Mouse (Mus musculus) limb, embryonic 11.5 days (tissue): ENCODE measurements around the gene Ndufs7. TPM values are rescaled to one million over a fixed set of nuclear protein-coding genes. Genes with fewer than 3 reads are reported as not detected.

Experiments used
- ATAC-seq: fragments of 200-750 bp; cut with Nextera tagmentation; 2 replicates; pipeline ENCODE4 v1.8.0; 2017; ENCODE audit warnings: low read depth; ENCODE audit not compliant: insufficient number of reproducible peaks, low FRiP score, low TSS enrichment
- DNase-seq: peaks from one replicate; pipeline ENCODE4 v3.0.0-alpha.2; 2015; ENCODE audit warnings: low spot score
- H3K27ac ChIP-seq: fragments of 300-500 bp; sonication (generic); replicated peaks from 2 replicates; pipeline ENCODE4 v1.5.1; 2014; ENCODE audit warnings: low read depth, mild to moderate bottlenecking, low read length
- H3K27me3 ChIP-seq: fragments of 300-500 bp; sonication (generic); 2 replicates; pipeline ENCODE4 v1.6.1; 2014; ENCODE audit warnings: mild to moderate bottlenecking, low read length, mixed read lengths; ENCODE audit not compliant: control insufficient read depth, insufficient read depth
- H3K36me3 ChIP-seq: fragments of 300-500 bp; sonication (generic); 2 replicates; pipeline ENCODE4 v1.6.1; 2014; ENCODE audit warnings: mild to moderate bottlenecking, low read length, moderate library complexity, mixed read lengths; ENCODE audit not compliant: control insufficient read depth, insufficient read depth
- H3K4me1 ChIP-seq: fragments of 300-500 bp; sonication (generic); 2 replicates; pipeline ENCODE4 v1.6.1; 2014; ENCODE audit warnings: low read length, mixed read lengths; ENCODE audit not compliant: control insufficient read depth, insufficient read depth
- H3K4me2 ChIP-seq: fragments of 300-500 bp; sonication (generic); 2 replicates; pipeline ENCODE4 v1.6.1; 2014; ENCODE audit warnings: low read depth, mild to moderate bottlenecking, moderate library complexity; ENCODE audit not compliant: severe bottlenecking
- H3K4me3 ChIP-seq: fragments of 300-500 bp; sonication (generic); 2 replicates; pipeline ENCODE4 v1.5.1; 2014; ENCODE audit warnings: low read depth, low read length
- H3K9ac ChIP-seq: fragments of 300-500 bp; sonication (generic); 2 replicates; pipeline ENCODE4 v1.6.1; 2014; ENCODE audit warnings: mild to moderate bottlenecking, low read length
- H3K9me3 ChIP-seq: fragments of 300-500 bp; sonication (generic); 2 replicates; pipeline ENCODE4 v1.6.1; 2016; ENCODE audit warnings: low read length; ENCODE audit not compliant: control insufficient read depth
- WGBS: fragments of 180-500 bp; shearing (Covaris S2); extraction: QIAGEN DNeasy Blood & Tissue Kit; methylation state at CpG from one replicate; pipeline ENCODE4 v1.1.7; 2014; 5-methylcytosine and 5-hydroxymethylcytosine counted together
- polyA plus RNA-seq: library from polyadenylated mRNA; unstranded; fragments of >200 nt; fragmentation: Nextera tagmentation; extraction: Ambion mirVana; gene quantifications from 2 replicates; pipeline ENCODE4 v1.2.1, GENCODE M21; 2014

The Ndufs7 gene
- polyA plus RNA-seq, 1 experiment from 2014 or later: 281 TPM

GRCm38 (mm10) chr10:80261585-80261968 lies 12.7 kb downstream of the Ndufs7 start:
- under 1% methylated on average over 14 of the region's 14 CpGs for WGBS

GRCm38 (mm10) chr10:80262169-80262568 lies 13.2 kb downstream of the Ndufs7 start:
- 74% methylated on average over 12 of the region's 12 CpGs for WGBS

More at GRCm38 (mm10) chr10:80261585-80261968, 12.7 kb downstream of the Ndufs7 start:
- Histone ChIP-seq H3K27ac (peak overlapping the region; percentile 86), H3K27me3 (no peaks in the 10 kb centered on the region), H3K9me3 (no peaks in the 10 kb centered on the region), H3K4me2 (peak overlapping the region; percentile 76), H3K9ac (peak overlapping the region; percentile 5; the same call in 1 of the 2 replicates), H3K4me3 (peak overlapping the region; percentile 36), H3K4me1 (peaks cover 29% of the 10 kb centered on the region), H3K36me3 (peaks cover 12% of the 10 kb centered on the region)
- DNase-seq (peak; percentile 92), ATAC-seq (peak; percentile 24)

GRCm38 (mm10) chr10:80262776-80263365 lies 13.9 kb downstream of the Ndufs7 start:
- WGBS: 94% methylated on average over 10 of the region's 10 CpGs

More at GRCm38 (mm10) chr10:80262169-80262568, 13.2 kb downstream of the Ndufs7 start:
- DNase-seq (no peak), ATAC-seq (no peak)
- Histone ChIP-seq H3K9ac (no peak overlapping the region), H3K4me3 (0 out of 2 replicates have a peak overlapping the region, but pooled peaks have one; percentile 8), H3K27ac (no peak overlapping the region; the same call in 1 of the 2 replicates), H3K4me2 (peak overlapping the region; percentile 76; the same call in 1 of the 2 replicates), H3K9me3 (no peaks in the 10 kb centered on the region), H3K36me3 (peaks cover 6% of the 10 kb centered on the region; the same call in 1 of the 2 replicates), H3K4me1 (peaks cover 33% of the 10 kb centered on the region), H3K27me3 (no peaks in the 10 kb centered on the region)

GRCm38 (mm10) chr10:80264341-80265148 lies 15.6 kb downstream of the Ndufs7 start:
- Histone ChIP-seq H3K27ac (no peak overlapping the region; the same call in 1 of the 2 replicates), H3K9me3 (no peaks in the 10 kb centered on the region), H3K4me1 (peaks cover 36% of the 10 kb centered on the region), H3K36me3 (peaks cover 6% of the 10 kb centered on the region; the same call in 1 of the 2 replicates), H3K9ac (peak overlapping the region; percentile 90), H3K4me3 (peak overlapping the region; percentile 59), H3K4me2 (peak overlapping the region; percentile 86), H3K27me3 (no peaks in the 10 kb centered on the region)
- ATAC-seq (peak; percentile 40; the same call in 1 of the 2 replicates), DNase-seq (peak; percentile 98)
- 1% methylated on average over 81 of the region's 81 CpGs for WGBS

More at GRCm38 (mm10) chr10:80262776-80263365, 13.9 kb downstream of the Ndufs7 start:
- H3K4me1 ChIP-seq: peaks cover 38% of the 10 kb centered on the region
- ATAC-seq (no peak), DNase-seq (no peak)
- no peaks in the 10 kb centered on the region for H3K9me3 ChIP-seq
- H3K9ac ChIP-seq: no peak overlapping the region
- no peaks in the 10 kb centered on the region for H3K27me3 ChIP-seq
- H3K27ac ChIP-seq: no peak overlapping the region
- peaks cover 6% of the 10 kb centered on the region; the same call in 1 of the 2 replicates for H3K36me3 ChIP-seq
- no peak overlapping the region for H3K4me3 ChIP-seq
- H3K4me2 ChIP-seq: no peak overlapping the region

GRCm38 (mm10) chr10:80265149-80265486 lies 16.2 kb downstream of the Ndufs7 start:
- under 1% methylated on average over 18 of the region's 18 CpGs for WGBS

GRCm38 (mm10) chr10:80270099-80270498 lies 21.2 kb downstream of the Ndufs7 start:
- peaks cover 21% of the 10 kb centered on the region for H3K4me1 ChIP-seq
- no peak overlapping the region for H3K4me3 ChIP-seq
- H3K4me2 ChIP-seq: no peak overlapping the region
- H3K36me3 ChIP-seq: peaks cover 23% of the 10 kb centered on the region; the same call in 1 of the 2 replicates
- WGBS: 98% methylated on average over 2 of the region's 2 CpGs
- no peak overlapping the region for H3K9ac ChIP-seq
- no peaks in the 10 kb centered on the region for H3K9me3 ChIP-seq
- no peak overlapping the region for H3K27ac ChIP-seq
- DNase-seq: no peak
- ATAC-seq: no peak
- no peaks in the 10 kb centered on the region for H3K27me3 ChIP-seq

More at GRCm38 (mm10) chr10:80265149-80265486, 16.2 kb downstream of the Ndufs7 start:
- no peak for DNase-seq
- peaks cover 30% of the 10 kb centered on the region for H3K4me1 ChIP-seq
- ATAC-seq: no peak
- peak overlapping the region; percentile 86 for H3K4me2 ChIP-seq
- peak overlapping the region; percentile 90 for H3K9ac ChIP-seq
- no peaks in the 10 kb centered on the region for H3K27me3 ChIP-seq
- no peaks in the 10 kb centered on the region for H3K9me3 ChIP-seq
- peak overlapping the region; percentile 59 for H3K4me3 ChIP-seq
- H3K36me3 ChIP-seq: peaks cover 9% of the 10 kb centered on the region; the same call in 1 of the 2 replicates
- H3K27ac ChIP-seq: no peak overlapping the region

- DNase-seq (no peak), ATAC-seq (no peak)
- Histone ChIP-seq H3K4me2 (no peak overlapping the region), H3K9me3 (no peaks in the 10 kb centered on the region), H3K4me3 (no peak overlapping the region), H3K4me1 (peaks cover 17% of the 10 kb centered on the region), H3K36me3 (peaks cover 23% of the 10 kb centered on the region; the same call in 1 of the 2 replicates), H3K27me3 (no peaks in the 10 kb centered on the region), H3K9ac (no peak overlapping the region), H3K27ac (no peak overlapping the region)
- 84% methylated on average over 6 of the region's 6 CpGs for WGBS
Observed at GRCm38 (mm10) chr10:80270734-80271181, 21.8 kb downstream of the Ndufs7 start.

GRCm38 (mm10) chr10:80271186-80271843 lies 22.4 kb downstream of the Ndufs7 start:
- no peak overlapping the region for H3K4me2 ChIP-seq
- ATAC-seq (no peak), DNase-seq (no peak)
- H3K9ac ChIP-seq: no peak overlapping the region
- H3K4me1 ChIP-seq: peaks cover 14% of the 10 kb centered on the region
- H3K27ac ChIP-seq: no peak overlapping the region
- 93% methylated on average over 5 of the region's 5 CpGs for WGBS
- no peak overlapping the region for H3K4me3 ChIP-seq
- H3K9me3 ChIP-seq: no peaks in the 10 kb centered on the region
- H3K27me3 ChIP-seq: no peaks in the 10 kb centered on the region
- H3K36me3 ChIP-seq: peaks cover 27% of the 10 kb centered on the region; the same call in 1 of the 2 replicates
